Mouse (Mus musculus) urinary bladder, adult 2 months (tissue): ENCODE measurements around the gene Hook1. TPM values are rescaled to one million over a fixed set of nuclear protein-coding genes. Genes with fewer than 3 reads are reported as not detected.

Experiments
- polyA plus RNA-seq: library from polyadenylated mRNA; depleted of rRNA; stranded (reverse); fragments of >200 nt; gene quantifications from 2 replicates; pipeline ENCODE4 v1.2.3, GENCODE M21; 2012; rRNA removed

The Hook1 gene
- polyA plus RNA-seq, 1 experiment: 8.3 TPM

Other genes starting within 250 kb of the Hook1 start
- gene Cyp2j13, start 110.3 kb downstream of the Hook1 start, polyA plus RNA-seq: not detected in 2 replicates
- gene Cyp2j12, start 173.9 kb downstream of the Hook1 start, polyA plus RNA-seq: not detected in 2 replicates